Mouse (Mus musculus) forebrain, embryonic 11.5 days (tissue): Measurements from ENCODE around the gene Ccdc13. TPM values are rescaled to one million over a fixed set of nuclear protein-coding genes. Genes with fewer than 3 reads are reported as not detected.

Experiments
- ATAC-seq: fragments of 200-750 bp; cut with Nextera tagmentation; replicated peaks from 2 replicates; pipeline ENCODE4 v1.8.0; 2017; ENCODE audit warnings: moderate TSS enrichment; ENCODE audit not compliant: low FRiP score
- DNase-seq: peaks from one replicate; pipeline ENCODE4 v3.0.0-alpha.2; 2017; ENCODE audit warnings: low spot score
- H3K27ac ChIP-seq: fragments of 300-500 bp; sonication (generic); 2 replicates; pipeline ENCODE4 v1.5.1; 2014; ENCODE audit warnings: low read depth, low read length
- H3K27me3 ChIP-seq: fragments of 300-500 bp; sonication (generic); 2 replicates; pipeline ENCODE4 v1.6.1; 2014; ENCODE audit warnings: mild to moderate bottlenecking, low read length, mixed read lengths; ENCODE audit not compliant: control insufficient read depth, insufficient read depth
- H3K36me3 ChIP-seq: fragments of 300-500 bp; sonication (generic); 2 replicates; pipeline ENCODE4 v1.6.1; 2014; ENCODE audit warnings: mild to moderate bottlenecking, low read length, moderate library complexity, mixed read lengths; ENCODE audit not compliant: control insufficient read depth, insufficient read depth
- H3K4me1 ChIP-seq: fragments of 300-500 bp; sonication (generic); replicated peaks from 2 replicates; pipeline ENCODE4 v1.6.1; 2014; ENCODE audit warnings: low read length, mixed read lengths; ENCODE audit not compliant: control insufficient read depth, insufficient read depth
- H3K4me2 ChIP-seq: fragments of 300-500 bp; sonication (generic); 2 replicates; pipeline ENCODE4 v1.6.1; 2014; ENCODE audit warnings: low read depth, mild to moderate bottlenecking, low read length, moderate library complexity, mixed read lengths; ENCODE audit not compliant: severe bottlenecking
- H3K4me3 ChIP-seq: fragments of 300-500 bp; sonication (generic); 2 replicates; pipeline ENCODE4 v1.5.1; 2014; ENCODE audit warnings: low read depth, low read length
- H3K9ac ChIP-seq: fragments of 300-500 bp; sonication (generic); 2 replicates; pipeline ENCODE4 v1.6.1; 2014; ENCODE audit warnings: low read length
- H3K9me3 ChIP-seq: fragments of 300-500 bp; sonication (generic); 2 replicates; pipeline ENCODE4 v1.6.1; 2016; ENCODE audit warnings: low read length, mixed read lengths; ENCODE audit not compliant: control insufficient read depth
- WGBS: fragments of 180-500 bp; shearing (Covaris S2); extraction: QIAGEN DNeasy Blood & Tissue Kit; methylation state at CpG from one replicate; pipeline ENCODE4 v1.1.7; 2014; 5-methylcytosine and 5-hydroxymethylcytosine counted together
- polyA plus RNA-seq: library from polyadenylated mRNA; unstranded; fragments of >200 nt; fragmentation: Nextera tagmentation; extraction: Ambion mirVana; gene quantifications from 2 replicates; pipeline ENCODE4 v1.2.1, GENCODE M21; 2014

Ccdc13 gene
- polyA plus RNA-seq, 1 experiment from 2014 or later = 2.7 TPM

DNA sequence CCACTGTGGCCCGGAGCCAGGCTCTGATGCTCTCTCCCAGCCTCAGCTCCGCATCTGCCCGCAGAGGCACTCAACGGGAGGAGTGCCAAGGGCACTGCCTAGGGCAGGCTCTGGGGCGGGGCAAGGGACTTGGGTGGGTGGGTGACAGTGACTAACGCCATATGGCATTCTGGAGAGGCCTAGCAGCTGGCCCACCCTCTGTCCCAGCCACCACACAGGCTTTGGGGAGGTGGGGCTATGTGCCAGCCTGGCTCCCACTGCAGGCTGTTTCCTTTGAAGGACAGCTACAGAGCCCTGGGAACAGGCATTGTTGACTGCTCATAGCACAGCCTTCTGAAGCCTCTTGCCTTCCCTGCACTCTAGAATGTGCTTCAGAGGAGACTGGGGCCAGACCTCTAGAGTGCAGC, 16.7 kb downstream of the Ccdc13 start:
- DNase-seq (no peak), ATAC-seq (no peak)
- Histone ChIP-seq H3K4me1 (no peaks in the 10 kb centered on the region), H3K36me3 (no peaks in the 10 kb centered on the region), H3K4me3 (no peak overlapping the region), H3K4me2 (no peak overlapping the region), H3K9me3 (no peaks in the 10 kb centered on the region), H3K27me3 (no peaks in the 10 kb centered on the region), H3K9ac (no peak overlapping the region), H3K27ac (no peak overlapping the region)
- 88% methylated on average over 6 of the region's 6 CpGs for WGBS

DNA sequence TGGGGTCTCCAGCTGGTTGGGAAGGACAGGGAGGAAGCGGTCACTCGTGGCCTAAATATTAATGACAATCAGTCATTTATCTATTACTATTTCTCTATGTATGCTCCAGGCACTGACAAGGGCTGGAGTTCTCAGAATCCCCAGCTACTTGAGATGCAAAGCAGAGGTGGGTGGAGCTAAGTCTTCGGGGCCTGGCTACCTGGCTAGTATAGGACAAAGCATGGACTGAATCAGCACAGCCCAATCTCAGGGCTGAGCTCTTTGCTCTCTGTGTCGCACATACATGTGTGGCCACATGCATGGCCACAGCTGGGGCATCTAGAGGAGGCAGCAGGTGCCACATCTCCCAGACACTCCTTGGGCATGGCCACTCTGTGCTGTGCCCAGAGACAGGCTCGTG, 18.5 kb downstream of the Ccdc13 start:
- no peak overlapping the region for H3K9ac ChIP-seq
- ATAC-seq = no peak
- WGBS = 72% methylated on average over 5 of the region's 5 CpGs

DNA sequence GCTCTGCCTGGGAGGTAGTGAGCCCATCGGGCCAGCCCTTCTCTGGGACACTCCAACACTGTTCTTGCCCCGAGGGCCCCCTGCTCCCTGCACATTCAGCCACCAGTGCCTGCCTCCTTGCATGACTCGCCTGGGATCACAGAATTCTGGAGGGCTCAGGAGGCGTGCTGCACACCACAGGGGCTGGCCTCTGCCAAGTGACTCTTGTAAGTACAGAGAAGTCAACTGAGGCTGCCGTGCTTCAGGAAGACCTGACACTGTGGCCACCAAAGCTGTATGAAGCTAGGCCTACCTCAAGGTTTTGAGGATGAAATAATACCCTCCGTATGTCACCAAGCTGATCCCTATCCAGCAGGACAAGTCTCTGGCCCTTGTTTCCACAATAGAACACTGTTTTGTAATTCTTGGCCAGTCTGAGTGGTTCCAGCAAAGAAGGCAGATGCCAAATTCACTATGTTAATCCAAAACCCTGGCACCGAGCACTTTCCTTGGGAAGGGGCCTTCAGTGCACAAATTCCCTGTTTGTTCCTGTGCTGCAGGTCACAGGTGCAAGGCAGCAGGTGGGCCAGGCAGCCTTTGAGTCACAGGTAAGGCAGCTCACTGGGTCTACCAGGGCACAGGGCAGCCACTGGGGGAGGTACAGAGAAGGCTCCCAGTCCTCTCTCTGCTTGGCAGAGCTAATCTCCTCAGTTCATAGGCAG, 19.3 kb downstream of the Ccdc13 start:
- no peaks in the 10 kb centered on the region for H3K27me3 ChIP-seq
- H3K4me1 ChIP-seq = no peaks in the 10 kb centered on the region
- no peaks in the 10 kb centered on the region for H3K9me3 ChIP-seq
- H3K4me2 ChIP-seq = no peak overlapping the region
- H3K4me3 ChIP-seq = no peak overlapping the region
- no peak overlapping the region for H3K27ac ChIP-seq
- DNase-seq (no peak), ATAC-seq (no peak)
- H3K36me3 ChIP-seq = no peaks in the 10 kb centered on the region
- 63% methylated on average over 7 of the region's 7 CpGs for WGBS
- H3K9ac ChIP-seq = no peak overlapping the region

More for the DNA sequence above, 18.5 kb downstream of the Ccdc13 start:
- Histone ChIP-seq H3K4me2 (no peak overlapping the region), H3K4me3 (no peak overlapping the region), H3K4me1 (no peaks in the 10 kb centered on the region), H3K27me3 (no peaks in the 10 kb centered on the region), H3K36me3 (no peaks in the 10 kb centered on the region), H3K27ac (no peak overlapping the region), H3K9me3 (no peaks in the 10 kb centered on the region)
- no peak for DNase-seq

DNA sequence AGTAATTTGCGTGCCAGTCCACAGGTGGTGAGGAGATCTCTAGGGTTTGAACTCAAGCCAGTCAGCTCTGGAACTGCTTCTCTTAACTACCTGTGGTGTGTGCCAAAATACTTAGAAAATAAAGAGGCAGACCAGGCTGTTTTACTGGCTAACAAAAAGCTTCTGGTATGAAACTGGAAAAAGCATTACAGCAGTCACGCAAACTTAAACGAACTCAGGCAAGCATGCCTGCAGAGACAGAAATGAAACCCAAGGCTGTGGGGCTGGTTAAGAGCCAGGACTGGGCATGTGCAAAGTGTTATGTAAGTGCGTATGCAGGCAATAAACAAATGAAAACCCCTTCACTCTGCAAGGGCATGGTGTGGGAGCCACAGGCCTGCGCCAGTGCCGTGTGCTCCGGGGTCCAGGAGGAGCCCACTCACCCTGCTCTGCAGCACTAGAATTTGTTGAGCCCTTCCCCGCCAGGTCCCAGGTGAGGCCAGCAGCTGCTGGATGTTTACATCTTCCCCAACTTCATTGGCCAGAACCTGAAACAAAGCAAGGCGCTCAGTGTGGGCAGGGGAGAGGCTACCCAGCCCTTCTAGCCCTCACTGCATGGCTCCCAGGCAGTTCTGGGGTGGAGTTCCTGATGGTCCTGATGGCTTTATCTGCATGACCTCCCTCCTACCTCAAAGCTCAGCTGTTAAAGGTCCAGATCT, 20.0 kb downstream of the Ccdc13 start:
- no peaks in the 10 kb centered on the region for H3K27me3 ChIP-seq
- no peaks in the 10 kb centered on the region for H3K4me1 ChIP-seq
- no peaks in the 10 kb centered on the region for H3K36me3 ChIP-seq
- H3K4me2 ChIP-seq = no peak overlapping the region
- no peak overlapping the region for H3K4me3 ChIP-seq
- 83% methylated on average over 9 of the region's 9 CpGs for WGBS
- DNase-seq (no peak), ATAC-seq (no peak)
- H3K9ac ChIP-seq = no peak overlapping the region
- H3K27ac ChIP-seq = no peak overlapping the region
- no peaks in the 10 kb centered on the region for H3K9me3 ChIP-seq

DNA sequence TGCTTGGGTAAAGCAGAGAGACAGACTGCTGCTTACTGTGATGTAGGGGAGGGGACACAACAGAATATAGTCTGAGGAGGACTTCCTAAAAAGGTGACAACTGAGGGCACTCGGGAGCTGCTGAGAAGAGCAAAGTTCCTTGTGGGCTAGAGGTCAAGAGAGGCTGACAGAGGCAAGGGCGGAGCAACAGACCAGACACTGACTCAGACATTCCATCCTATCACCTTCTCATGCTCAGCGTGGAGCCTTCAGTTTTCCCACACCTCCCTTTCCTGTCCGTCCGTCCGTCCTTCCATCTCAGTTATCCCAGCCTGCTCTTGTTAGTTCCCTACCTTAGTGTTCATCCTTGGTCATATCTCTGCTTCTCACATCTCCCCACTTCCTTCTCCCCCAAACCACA, 24.1 kb downstream of the Ccdc13 start:
- no peak for DNase-seq
- Histone ChIP-seq H3K4me2 (no peak overlapping the region), H3K4me1 (peaks cover 4% of the 10 kb centered on the region), H3K4me3 (no peak overlapping the region), H3K9me3 (no peaks in the 10 kb centered on the region), H3K27me3 (no peaks in the 10 kb centered on the region), H3K36me3 (no peaks in the 10 kb centered on the region), H3K27ac (no peak overlapping the region), H3K9ac (no peak overlapping the region)
- no peak for ATAC-seq
- 81% methylated on average over 6 of the region's 6 CpGs for WGBS

DNA sequence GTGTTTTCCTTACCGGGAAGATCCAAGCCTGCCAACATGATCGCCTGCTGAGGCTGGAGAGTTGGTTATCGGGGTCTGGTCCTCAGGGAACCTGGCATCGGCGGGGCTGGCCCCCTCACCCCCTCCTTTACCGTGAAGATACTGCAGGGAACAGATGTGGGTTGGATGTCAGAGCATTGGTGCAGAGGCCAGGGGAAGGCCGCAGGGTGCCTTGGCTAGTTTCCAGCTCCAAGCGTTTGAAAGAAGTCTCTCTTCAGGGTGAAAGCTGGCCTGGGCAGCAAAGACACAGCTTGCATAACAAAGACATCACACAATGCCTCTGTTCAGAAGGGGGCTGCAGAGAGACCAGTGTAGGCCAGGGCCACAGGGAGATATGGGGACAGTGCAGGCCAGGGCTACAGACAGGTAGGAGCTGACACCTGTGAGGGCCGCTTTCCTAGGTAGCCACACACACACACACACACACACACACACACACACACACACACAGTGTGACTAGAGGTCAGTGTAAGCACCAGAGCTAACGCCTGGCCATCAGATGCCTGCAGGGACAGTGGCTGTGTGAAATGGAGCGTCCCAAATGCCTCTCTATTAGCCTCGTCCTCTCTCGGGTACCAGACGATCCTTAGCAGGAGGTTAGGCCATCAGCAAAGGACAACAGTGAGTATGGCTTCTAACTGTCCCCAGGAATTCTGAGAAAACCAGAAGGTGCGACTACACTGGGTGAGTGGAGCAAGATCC, 29.0 kb downstream of the Ccdc13 start:
- Histone ChIP-seq H3K27ac (no peak overlapping the region), H3K27me3 (no peaks in the 10 kb centered on the region), H3K36me3 (no peaks in the 10 kb centered on the region), H3K4me3 (no peak overlapping the region), H3K9ac (peak overlapping the region; percentile 1; the same call in 1 of the 2 replicates), H3K9me3 (no peaks in the 10 kb centered on the region), H3K4me1 (peaks cover 13% of the 10 kb centered on the region), H3K4me2 (no peak overlapping the region)
- peak; percentile 48 for ATAC-seq
- no peak for DNase-seq
- WGBS = 15% methylated on average over 15 of the region's 15 CpGs

DNA sequence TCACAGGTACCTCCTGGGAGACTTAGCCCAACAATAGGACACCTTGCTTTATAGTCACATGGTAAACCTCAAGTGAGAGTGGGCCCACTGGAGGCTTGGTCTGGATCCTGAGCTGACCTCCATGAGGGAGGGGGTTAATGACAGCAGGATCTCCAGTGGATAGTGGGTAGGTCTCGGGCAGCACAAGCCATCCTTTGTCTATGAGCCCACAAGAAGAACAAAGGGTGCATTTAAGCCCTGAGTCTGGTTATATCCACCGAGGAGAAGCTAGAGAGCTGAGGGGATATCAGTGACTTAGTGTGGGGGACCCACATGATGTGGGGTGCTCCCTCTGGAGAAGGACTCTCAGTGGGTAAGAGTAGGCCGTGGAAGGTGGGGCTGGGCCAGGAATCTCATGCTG, 30.8 kb downstream of the Ccdc13 start:
- H3K9me3 ChIP-seq = no peaks in the 10 kb centered on the region
- no peak overlapping the region for H3K27ac ChIP-seq
- peaks cover 13% of the 10 kb centered on the region for H3K4me1 ChIP-seq
- 40% methylated on average over 3 of the region's 3 CpGs for WGBS
- H3K4me3 ChIP-seq = no peak overlapping the region
- ATAC-seq = no peak
- H3K36me3 ChIP-seq = no peaks in the 10 kb centered on the region
- no peak overlapping the region for H3K9ac ChIP-seq
- H3K27me3 ChIP-seq = no peaks in the 10 kb centered on the region
- no peak overlapping the region for H3K4me2 ChIP-seq
- no peak for DNase-seq

DNA sequence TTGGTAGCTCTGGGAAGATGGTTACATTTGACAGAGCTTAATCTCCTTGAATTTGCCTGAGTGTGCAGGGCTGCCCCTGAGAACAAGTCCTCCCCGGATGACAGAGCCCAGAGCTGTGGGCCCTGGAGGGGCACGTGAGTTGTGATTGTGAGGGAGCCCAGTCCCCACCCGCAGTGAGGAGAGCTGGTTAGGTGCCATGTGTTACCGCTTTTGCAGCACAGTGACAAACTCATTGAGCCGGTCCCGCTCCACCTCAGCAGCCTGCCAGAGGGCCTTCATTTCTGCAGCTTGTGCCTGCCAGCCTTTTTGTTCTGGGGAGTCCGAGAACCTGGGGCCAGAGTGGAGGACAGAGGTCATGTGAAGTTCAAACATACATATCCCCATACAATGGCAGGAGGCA, 31.3 kb downstream of the Ccdc13 start:
- ATAC-seq = no peak

More for the DNA sequence above, 31.3 kb downstream of the Ccdc13 start:
- Histone ChIP-seq H3K9me3 (no peaks in the 10 kb centered on the region), H3K36me3 (no peaks in the 10 kb centered on the region), H3K27me3 (no peaks in the 10 kb centered on the region), H3K27ac (no peak overlapping the region), H3K4me1 (peaks cover 13% of the 10 kb centered on the region), H3K9ac (no peak overlapping the region), H3K4me3 (no peak overlapping the region), H3K4me2 (no peak overlapping the region)
- DNase-seq = no peak
- WGBS = 66% methylated on average over 7 of the region's 7 CpGs
